Mouse (Mus musculus) embryonic fibroblast, embryonic 13.5 days (primary cell): Measurements from ENCODE around the gene Wdr5b.

ENCODE experiments used
- CTCF ChIP-seq: IDR thresholded peaks from 2 replicates; pipeline ENCODE4 v1.5.1; 2011; ENCODE audit warnings: mild to moderate bottlenecking, control low read depth, low read length, moderate library complexity, borderline replicate concordance; ENCODE audit not compliant: insufficient read depth
- POLR2A ChIP-seq: IDR thresholded peaks from 2 replicates; pipeline ENCODE4 v1.6.1; 2011; ENCODE audit warnings: low read depth, mild to moderate bottlenecking, control low read depth, low read length, moderate library complexity

GRCm38 (mm10) chr16:36057933-36058475 is 17.0 kb downstream of the Wdr5b start:
- TF ChIP-seq POLR2A (no peak), CTCF (no peak)
